Mouse (Mus musculus): ENCODE data around the gene Fam219a.

The Fam219a gene

DNA sequence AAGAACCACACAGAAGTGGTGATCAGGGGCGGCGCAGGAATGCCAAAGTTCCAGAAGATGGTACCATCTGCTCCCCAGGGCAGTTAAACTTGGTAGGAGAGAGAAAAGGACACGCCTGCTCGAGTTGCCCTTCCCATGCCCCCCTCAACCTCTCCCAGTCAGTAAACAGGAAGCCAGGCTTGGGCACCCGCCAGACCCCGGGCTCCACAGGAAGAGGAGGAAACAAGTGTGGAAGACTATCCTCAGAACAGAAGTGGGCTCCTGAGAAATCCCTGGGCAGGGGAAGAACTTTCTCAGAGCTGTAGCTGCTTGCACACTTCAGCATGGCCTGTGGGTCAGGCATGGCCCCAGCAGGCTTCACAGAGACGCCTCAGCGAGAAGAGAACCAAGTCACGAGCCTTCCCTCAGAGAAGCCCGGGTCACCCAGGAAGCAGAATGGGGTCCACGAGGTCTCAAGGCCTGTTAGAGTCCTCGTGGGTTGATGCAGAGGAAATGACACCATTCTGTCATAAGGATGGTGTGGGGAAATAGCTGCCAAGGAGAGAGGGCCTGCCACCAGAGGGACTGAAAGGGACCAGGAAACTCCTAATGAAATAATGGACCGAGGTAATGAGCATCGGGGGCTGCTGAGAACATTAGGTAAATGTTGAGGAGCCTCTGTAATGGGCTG lies 14.2 kb downstream of the Fam219a start:
- DNase-seq (ENCODE audit: extremely low read depth, low read depth), result no peak

- no peak for DNase-seq (ENCODE audit: extremely low read depth, low read depth)
Measured at GRCm38 (mm10) chr4:41553116-41553515, 16.2 kb downstream of the Fam219a start.

- no peak for DNase-seq (ENCODE audit: extremely low read depth, low read depth)
Measured at GRCm38 (mm10) chr4:41552529-41552928, 16.8 kb downstream of the Fam219a start.

- DNase-seq (ENCODE audit: extremely low read depth, low read depth), result no peak
Measured at GRCm38 (mm10) chr4:41547086-41547485, 22.3 kb downstream of the Fam219a start.

DNA sequence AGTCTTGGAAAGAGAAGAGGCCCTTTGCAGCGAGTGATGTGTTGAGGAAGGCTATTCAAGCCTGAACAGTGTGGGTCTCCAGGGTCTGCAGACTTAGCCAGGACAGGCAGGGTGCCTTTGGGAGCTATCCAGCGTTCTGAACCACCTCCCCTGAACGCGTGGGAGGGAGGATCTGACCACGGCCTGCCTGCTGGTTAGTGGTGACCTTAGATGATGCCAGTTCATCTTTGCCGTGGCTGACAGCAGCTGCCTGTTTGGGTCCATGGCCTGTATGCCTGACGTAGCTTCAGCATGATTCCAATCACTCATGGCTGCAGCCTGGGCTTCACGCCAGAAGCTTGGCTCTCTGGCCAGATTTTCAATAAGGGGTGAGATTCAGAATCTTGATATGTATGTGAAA lies 23.4 kb downstream of the Fam219a start:
- DNase-seq (ENCODE audit: extremely low read depth, low read depth), result no peak

DNA sequence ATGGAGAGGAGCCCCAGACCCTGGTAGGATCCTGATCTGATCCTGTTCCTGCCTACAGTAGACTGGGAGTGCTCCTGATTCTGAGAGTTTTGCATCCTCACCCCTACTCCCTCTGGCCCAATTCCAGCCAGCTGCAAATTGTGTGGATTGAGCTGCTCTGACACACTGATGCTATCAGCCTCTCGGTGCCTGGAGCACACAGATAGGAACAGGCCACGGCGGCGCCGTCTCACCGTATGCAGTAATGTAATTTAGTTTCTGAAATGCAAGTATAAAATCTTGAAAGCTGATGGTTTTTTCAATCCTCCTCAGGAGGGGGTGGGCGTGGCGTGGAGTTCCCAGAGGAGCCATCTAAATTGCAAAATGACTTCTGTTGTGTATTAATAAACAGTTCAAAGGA lies 27.2 kb downstream of the Fam219a start:
- DNase-seq (ENCODE audit: extremely low read depth, low read depth), result no peak

DNA sequence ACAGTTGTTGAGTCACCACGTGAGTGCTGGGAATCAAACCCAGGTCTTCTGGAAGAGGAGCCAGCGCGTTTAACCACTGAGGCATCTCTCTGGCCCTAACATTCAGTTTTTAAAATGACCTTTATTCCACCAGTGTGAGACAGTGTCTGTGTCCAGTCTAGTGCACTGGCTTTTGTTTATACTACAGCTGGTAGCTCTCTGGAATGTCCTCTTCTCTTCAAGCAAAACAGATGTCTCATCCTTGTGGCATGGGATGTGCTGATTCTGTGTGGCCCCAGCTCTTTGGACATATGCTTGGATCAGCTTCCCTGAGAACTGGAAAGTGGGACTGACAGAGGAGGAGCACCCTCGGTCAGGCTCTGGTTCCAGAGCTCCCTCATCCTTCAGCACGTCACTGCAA lies 34.5 kb downstream of the Fam219a start:
- DNase-seq (ENCODE audit: extremely low read depth, low read depth), result no peak

DNA sequence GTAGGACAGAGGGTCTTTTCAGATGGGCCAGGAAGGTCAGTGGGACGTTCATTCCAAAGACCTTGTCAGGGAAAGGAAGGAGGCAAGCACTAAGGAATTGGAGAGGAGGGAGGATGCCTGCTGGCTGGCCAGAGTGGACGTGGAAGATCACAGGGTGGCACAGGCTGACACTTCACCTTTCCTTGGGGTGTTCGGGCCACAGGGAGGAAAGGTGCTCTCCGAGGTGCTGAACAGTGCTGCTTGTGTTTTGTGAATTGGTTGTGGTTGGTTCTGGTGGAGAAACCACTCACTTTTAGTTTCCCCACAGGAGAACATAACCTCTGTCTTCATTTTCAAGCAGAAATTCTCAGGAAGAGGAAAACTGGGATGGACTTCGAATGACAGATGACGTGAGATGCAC lies 36.9 kb downstream of the Fam219a start:
- no peak for DNase-seq (ENCODE audit: extremely low read depth, low read depth)

DNA sequence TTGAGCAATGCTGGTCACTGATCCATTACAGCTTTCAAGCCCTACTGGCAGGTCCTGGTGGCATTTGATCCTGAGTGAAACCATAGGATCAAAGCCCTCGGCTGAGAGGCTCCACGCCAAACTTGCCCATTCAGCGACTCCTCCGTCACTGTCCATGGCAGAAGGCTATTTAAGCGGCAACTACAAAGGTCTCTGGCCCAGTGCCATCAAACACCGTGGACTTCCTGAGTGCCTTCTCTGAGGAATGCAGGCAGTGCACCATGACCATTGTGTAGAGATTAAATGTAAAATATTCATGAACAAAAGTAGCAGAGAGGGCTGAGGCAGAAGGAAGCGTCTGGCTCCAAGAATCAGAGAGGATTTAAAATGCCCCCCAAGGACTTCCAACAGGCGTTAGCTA lies 41.3 kb downstream of the Fam219a start:
- DNase-seq (ENCODE audit: extremely low read depth, low read depth), result no peak

DNA sequence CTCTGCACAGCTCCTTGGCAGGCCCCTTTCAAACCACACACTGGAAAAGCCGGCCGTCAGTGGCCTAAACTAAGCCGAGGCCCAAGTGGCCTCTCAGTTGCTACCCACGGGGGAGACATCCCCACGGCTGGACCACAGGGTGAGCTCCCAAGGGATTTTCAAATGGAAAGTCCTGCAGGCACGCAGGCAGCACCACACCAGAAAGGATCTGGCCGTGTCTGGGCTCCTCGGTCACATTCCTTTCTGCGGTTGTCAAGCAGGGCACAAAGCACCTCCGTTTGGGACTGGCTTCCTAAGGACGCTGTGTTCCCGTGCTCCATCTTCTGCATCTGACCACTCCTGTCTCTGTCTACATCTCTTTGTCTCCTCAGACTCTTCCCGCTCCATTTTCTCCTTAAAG lies 42.3 kb downstream of the Fam219a start:
- DNase-seq (ENCODE audit: extremely low read depth, low read depth), result no peak

GRCm38 (mm10) chr4:41526553-41526952 lies 42.8 kb downstream of the Fam219a start:
- no peak for DNase-seq (ENCODE audit: extremely low read depth, low read depth)

DNA sequence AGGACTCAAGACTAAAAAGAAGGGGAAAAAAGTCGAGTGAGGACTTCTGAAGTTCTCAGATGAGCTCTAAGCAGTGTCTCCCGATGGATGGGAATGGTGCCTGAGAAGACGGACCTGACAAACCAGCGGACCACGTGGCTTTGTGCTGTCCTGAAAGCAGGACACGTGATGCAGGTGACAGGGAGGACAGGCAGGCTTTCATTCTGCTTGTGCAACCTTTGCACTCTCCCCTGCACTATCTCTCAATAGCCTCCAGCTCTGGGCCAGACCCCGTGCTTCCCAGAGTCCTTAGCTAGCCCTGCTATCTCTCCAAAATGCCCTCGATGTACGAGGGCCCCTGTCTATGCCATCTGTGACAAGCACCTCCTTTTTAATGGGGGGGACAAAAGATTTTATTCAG lies 44.5 kb downstream of the Fam219a start:
- no peak for DNase-seq (ENCODE audit: extremely low read depth, low read depth)

DNA sequence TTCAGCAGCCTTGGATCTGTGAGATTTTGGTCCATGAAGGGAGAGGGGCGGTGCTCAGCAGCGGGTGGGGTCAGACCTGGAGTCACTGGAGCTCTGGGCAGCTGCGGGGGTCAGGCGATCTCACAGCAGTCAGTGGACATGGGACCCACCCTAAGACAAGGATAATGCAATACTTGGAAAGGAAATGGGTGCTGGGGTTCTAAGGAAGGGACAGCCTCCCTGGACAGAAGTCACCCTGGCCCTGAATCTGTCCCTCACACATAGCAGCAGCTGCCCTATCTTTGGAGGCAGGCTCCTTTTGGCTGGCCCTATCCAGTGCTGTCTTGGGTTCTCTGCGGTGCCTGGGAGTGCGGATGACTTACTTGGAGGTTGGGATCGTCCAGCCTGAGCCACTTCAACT lies 45.5 kb downstream of the Fam219a start:
- no peak for DNase-seq (ENCODE audit: extremely low read depth, low read depth)

- DNase-seq (ENCODE audit: extremely low read depth, low read depth), result no peak
Measured at GRCm38 (mm10) chr4:41522788-41523187, 46.5 kb downstream of the Fam219a start.

GRCm38 (mm10) chr4:41522136-41522535 lies 47.2 kb downstream of the Fam219a start:
- no peak for DNase-seq (ENCODE audit: extremely low read depth, low read depth)

DNA sequence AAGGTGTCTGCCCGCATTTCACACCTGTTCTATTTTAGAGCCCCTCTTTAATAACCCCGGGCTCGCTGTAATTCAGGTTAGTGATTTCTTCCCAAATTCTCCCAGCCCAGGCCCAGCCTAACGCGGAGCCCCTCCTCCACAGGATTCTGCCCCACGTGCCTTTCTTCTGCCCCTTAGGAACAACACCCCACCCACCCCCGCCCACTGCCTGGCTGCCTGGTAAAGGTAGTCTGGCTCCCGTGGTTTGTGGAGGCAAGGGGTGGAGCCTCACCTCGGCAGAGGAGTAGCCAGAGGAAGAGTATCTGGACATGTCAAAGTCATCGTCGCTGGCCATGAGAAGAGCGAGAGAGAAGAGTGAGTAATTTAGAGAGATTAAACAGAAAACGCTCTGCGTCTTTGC lies 48.7 kb downstream of the Fam219a start:
- DNase-seq (ENCODE audit: extremely low read depth, low read depth), result no peak

DNA sequence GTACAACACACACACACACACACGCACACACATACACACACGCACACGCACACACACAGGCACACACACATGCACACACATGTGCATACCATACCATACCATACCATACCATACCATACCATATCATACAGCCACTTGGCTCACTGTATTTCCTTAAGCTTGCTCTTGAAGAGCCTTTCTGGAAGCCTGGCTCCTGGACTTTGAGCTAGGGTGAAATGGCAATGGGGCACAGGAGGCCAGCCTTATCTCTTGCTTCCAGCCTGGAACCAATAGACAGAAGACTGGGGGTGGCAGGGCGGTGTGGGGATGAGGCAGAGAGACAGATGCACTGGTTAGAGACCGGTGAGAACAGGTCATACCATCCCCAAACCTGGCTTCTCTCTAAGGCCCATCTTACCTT lies 50.1 kb downstream of the Fam219a start:
- no peak for DNase-seq (ENCODE audit: extremely low read depth, low read depth)

GRCm38 (mm10) chr4:41518349-41518748 lies 51.0 kb downstream of the Fam219a start:
- DNase-seq (ENCODE audit: extremely low read depth, low read depth), result no peak

- DNase-seq (ENCODE audit: extremely low read depth, low read depth), result no peak
Measured at GRCm38 (mm10) chr4:41517233-41517632, 52.1 kb downstream of the Fam219a start, which contains the start of gene 1110017D15Rik. TSS of gene 1110017D15Rik (minus strand) at chr4:41517333.

DNA sequence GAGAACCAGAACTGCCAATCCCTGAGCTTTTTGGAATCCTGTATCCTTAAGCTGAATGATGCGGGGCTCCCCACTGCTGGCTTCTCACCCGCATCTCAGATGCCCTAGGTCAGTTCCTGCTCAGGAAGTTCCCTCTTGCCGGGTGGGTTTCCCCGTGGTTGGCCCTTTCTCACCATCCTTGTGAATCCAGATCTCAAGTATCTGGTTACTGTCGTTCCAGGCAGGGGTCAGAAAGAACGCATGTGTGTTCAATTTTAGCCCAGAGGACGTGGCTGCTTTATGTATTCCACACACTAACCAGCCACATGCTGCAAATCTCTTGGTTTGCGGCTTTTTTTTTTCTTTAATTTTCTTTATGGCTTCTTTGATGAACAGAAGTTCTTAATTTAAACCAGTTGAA lies 55.6 kb downstream of the Fam219a start:
- DNase-seq (ENCODE audit: extremely low read depth, low read depth), result no peak

GRCm38 (mm10) chr4:41513309-41513708 lies 56.0 kb downstream of the Fam219a start:
- DNase-seq (ENCODE audit: extremely low read depth, low read depth), result no peak

DNA sequence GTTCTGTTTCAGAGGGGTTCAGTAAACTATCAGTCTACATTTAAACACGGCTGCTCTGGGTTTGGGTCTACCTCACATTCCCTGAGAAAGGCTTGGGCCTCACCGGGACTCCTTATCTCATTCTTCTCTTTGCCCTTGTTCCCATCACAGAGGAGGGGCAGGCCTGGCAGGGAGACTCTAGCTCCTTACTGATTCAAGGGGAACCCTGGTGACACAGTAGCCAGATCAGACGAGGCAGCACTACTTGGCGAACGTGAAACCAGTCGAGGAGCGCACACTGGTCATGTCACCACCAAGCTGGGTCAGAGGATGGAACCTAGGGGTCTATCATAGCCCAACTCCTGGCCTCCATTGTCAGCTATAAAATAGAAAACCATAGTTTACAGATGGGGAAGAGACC lies 61.3 kb downstream of the Fam219a start:
- DNase-seq (ENCODE audit: extremely low read depth, low read depth), result no peak

- DNase-seq (ENCODE audit: extremely low read depth, low read depth), result no peak
Measured at GRCm38 (mm10) chr4:41507326-41507924, 61.9 kb downstream of the Fam219a start.
